Mouse (Mus musculus): ENCODE results near the gene P4hb. TPM values are rescaled to one million over a fixed set of nuclear protein-coding genes. Genes with fewer than 3 reads are reported as not detected.

Gene P4hb
- 636 TPM for polyA plus RNA-seq (2015; fragmentation: Illumina TruSeq; extraction: RNeasy Lipid Tissue Mini Kit (QIAGEN cat#74804); ENCODE audit: insufficient read depth, low read depth, low replicate concordance)

GRCm38 (mm10) chr11:120572752-120573584, at the start of gene P4hb:
P4hb (minus strand) TSS chr11:120573253.

GRCm38 (mm10) chr11:120617519-120618112, 44.6 kb upstream of the P4hb start, which contains the start of gene Pcyt2:
Pcyt2 (minus strand) TSS chr11:120617936.

DNA sequence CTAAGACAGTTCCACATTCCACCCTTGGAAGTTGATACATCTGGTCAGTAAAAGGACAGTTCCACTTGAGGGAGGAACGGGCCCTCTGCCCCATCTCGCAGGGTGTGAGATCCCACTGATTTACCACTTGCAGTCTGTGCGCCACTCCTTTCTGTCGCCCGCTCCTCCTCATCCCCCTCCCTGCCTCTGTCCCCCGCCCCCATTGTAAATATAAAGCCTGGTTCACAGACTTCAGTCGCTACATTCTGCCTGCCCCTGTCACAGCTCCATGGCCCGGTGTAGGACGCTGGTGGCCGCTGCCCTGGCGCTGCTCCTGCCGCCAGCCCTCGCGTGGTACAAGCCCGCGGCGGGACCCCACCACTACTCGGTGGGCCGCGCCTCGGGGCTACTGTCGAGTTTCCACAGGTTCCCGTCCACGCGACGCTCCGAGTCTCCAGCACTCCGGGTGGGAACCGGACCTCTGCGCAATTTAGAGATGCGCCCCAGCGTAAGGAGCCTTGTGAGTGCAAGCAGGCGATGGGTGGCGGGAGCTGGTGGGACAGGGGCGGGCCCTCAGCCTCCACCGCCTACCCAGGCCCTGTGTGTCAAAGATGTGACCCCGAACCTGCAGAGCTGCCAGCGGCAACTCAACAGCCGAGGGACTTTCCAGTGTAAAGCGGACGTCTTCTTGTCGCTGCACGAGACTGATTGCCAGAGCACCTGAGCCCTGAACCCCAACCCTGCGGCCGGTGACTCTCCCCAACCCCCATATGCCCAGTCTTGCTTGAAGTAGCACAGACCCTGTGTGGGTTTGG, 35.4 kb upstream of the P4hb start, which contains the start of gene Npb:
Gene Npb (plus strand): TSS at position 237 of the 794 bp plus-strand sequence.

DNA sequence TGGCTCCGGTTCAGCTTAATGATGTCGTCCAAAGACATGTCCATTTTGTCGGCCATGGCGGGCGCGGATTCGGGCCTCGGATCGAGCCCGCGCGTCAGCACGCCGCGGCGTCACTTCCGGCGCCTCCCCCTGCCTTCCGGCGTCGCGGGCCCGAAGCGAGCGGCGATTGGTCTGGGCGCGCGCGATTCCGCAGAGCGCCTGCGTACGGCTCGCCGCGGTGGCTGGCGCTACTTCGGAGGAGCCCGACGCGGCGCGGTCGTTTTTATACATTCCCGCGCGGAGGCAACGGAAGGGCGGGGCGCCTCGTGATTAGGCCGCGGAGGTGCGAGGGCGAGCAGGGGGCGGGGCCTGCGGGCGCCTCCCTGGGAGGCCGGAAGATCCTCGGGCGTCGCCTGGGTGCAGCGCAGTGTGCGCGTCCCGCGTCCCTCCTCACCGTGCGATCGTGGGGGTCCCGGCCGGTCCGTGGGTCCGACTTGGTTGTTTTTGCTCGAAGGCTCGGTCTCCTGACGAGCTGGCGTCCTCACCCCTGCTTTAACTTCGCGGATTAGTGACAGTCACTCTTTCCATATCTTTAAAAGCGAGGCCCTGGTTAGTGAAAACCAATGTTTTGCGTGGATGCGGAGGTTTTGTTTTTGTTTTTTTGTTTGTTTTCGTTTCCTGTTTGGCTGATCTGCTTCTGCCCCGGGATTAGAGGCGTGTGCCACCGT, 25.4 kb upstream of the P4hb start, which contains the start of the genes Alyref and Anapc11:
Gene Alyref (minus strand): TSS at position 83 of the 707 bp plus-strand sequence.
Gene Anapc11 (plus strand): TSS at position 139 of the 707 bp plus-strand sequence.

GRCm38 (mm10) chr11:120581490-120582267, 8.6 kb upstream of the P4hb start, which contains the start of gene Arhgdia:
Arhgdia (minus strand) TSS chr11:120581624.

DNA sequence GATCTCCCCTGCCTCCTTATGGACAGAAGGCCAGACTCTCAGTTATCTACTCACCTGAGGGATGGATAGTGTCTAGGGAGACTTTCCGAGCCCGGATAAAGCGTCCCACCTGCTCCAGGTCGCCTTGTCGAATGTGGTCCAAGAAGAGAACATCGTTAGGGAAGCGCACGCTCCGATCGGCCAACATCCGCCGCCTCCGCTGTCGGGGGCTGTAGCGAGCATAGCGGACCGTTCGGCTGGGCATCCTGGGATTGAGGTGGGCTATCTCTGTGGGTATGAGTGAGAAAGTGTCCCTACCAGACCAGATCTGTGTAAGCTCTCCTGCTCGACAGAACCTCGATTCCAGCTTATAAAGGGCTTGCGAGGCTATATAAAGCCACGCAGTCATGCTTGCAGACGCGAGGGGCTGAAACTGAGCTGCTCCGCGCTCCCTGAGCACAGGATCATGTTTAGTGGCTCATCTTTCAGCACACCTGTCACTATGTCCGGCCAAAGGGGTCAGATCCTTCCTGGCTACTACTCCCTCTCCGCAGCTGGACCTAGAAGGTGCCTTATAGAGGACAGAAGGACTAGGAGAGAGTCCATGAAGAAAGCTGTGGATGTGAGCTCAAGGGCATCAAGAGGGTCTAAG, 22.1 kb downstream of the P4hb start, which contains the start of gene Ppp1r27:
Gene Ppp1r27 (minus strand): TSS at position 323 of the 631 bp plus-strand sequence.

GRCm38 (mm10) chr11:120549168-120549945, 23.7 kb downstream of the P4hb start, which contains the start of gene Mcrip1:
Mcrip1 (minus strand) TSS chr11:120549727.

GRCm38 (mm10) chr11:120530085-120530964, 42.7 kb downstream of the P4hb start, which contains the start of gene Gcgr:
Gcgr (plus strand) TSS chr11:120530699.

Other genes with a start within 250 kb of the P4hb start
- gene Actg1, start 224.7 kb downstream of the P4hb start, polyA plus RNA-seq (2015; fragmentation: Illumina TruSeq; extraction: RNeasy Lipid Tissue Mini Kit (QIAGEN cat#74804); ENCODE audit: insufficient read depth, low read depth, low replicate concordance): 280 TPM
- gene Fscn2, start 211.7 kb downstream of the P4hb start, polyA plus RNA-seq (2015; fragmentation: Illumina TruSeq; extraction: RNeasy Lipid Tissue Mini Kit (QIAGEN cat#74804); ENCODE audit: insufficient read depth, low read depth, low replicate concordance): not detected
- 5.7 TPM for gene Faap100, start 194.5 kb downstream of the P4hb start, polyA plus RNA-seq (2015; fragmentation: Illumina TruSeq; extraction: RNeasy Lipid Tissue Mini Kit (QIAGEN cat#74804); ENCODE audit: insufficient read depth, low read depth, low replicate concordance)
- gene Nploc4, start 135.5 kb downstream of the P4hb start, polyA plus RNA-seq (2015; fragmentation: Illumina TruSeq; extraction: RNeasy Lipid Tissue Mini Kit (QIAGEN cat#74804); ENCODE audit: insufficient read depth, low read depth, low replicate concordance): 10.3 TPM
- gene Tspan10, start 130.6 kb downstream of the P4hb start, polyA plus RNA-seq (2015; fragmentation: Illumina TruSeq; extraction: RNeasy Lipid Tissue Mini Kit (QIAGEN cat#74804); ENCODE audit: insufficient read depth, low read depth, low replicate concordance): not detected
- 1.3 TPM for gene Pde6g, start 119.8 kb downstream of the P4hb start, polyA plus RNA-seq (2015; fragmentation: Illumina TruSeq; extraction: RNeasy Lipid Tissue Mini Kit (QIAGEN cat#74804); ENCODE audit: insufficient read depth, low read depth, low replicate concordance)
- 2.7 TPM for gene Oxld1, start 115.2 kb downstream of the P4hb start, polyA plus RNA-seq (2015; fragmentation: Illumina TruSeq; extraction: RNeasy Lipid Tissue Mini Kit (QIAGEN cat#74804); ENCODE audit: insufficient read depth, low read depth, low replicate concordance)
- gene Ccdc137, start 115.1 kb downstream of the P4hb start, polyA plus RNA-seq (2015; fragmentation: Illumina TruSeq; extraction: RNeasy Lipid Tissue Mini Kit (QIAGEN cat#74804); ENCODE audit: insufficient read depth, low read depth, low replicate concordance): 10.5 TPM
- 5.2 TPM for gene Arl16, start 105.6 kb downstream of the P4hb start, polyA plus RNA-seq (2015; fragmentation: Illumina TruSeq; extraction: RNeasy Lipid Tissue Mini Kit (QIAGEN cat#74804); ENCODE audit: insufficient read depth, low read depth, low replicate concordance)
- 19.4 TPM for gene Mrpl12, start 88.6 kb downstream of the P4hb start, polyA plus RNA-seq (2015; fragmentation: Illumina TruSeq; extraction: RNeasy Lipid Tissue Mini Kit (QIAGEN cat#74804); ENCODE audit: insufficient read depth, low read depth, low replicate concordance)
- gene Slc25a10, start 81.4 kb downstream of the P4hb start, polyA plus RNA-seq (2015; fragmentation: Illumina TruSeq; extraction: RNeasy Lipid Tissue Mini Kit (QIAGEN cat#74804); ENCODE audit: insufficient read depth, low read depth, low replicate concordance): 11.5 TPM
- 2.1 TPM for gene Gcgr, start 42.6 kb downstream of the P4hb start, polyA plus RNA-seq (2015; fragmentation: Illumina TruSeq; extraction: RNeasy Lipid Tissue Mini Kit (QIAGEN cat#74804); ENCODE audit: insufficient read depth, low read depth, low replicate concordance)
- gene Mcrip1, start 23.5 kb downstream of the P4hb start, polyA plus RNA-seq (2015; fragmentation: Illumina TruSeq; extraction: RNeasy Lipid Tissue Mini Kit (QIAGEN cat#74804); ENCODE audit: insufficient read depth, low read depth, low replicate concordance): 27.1 TPM
- not detected for gene Ppp1r27, start 22.1 kb downstream of the P4hb start, polyA plus RNA-seq (2015; fragmentation: Illumina TruSeq; extraction: RNeasy Lipid Tissue Mini Kit (QIAGEN cat#74804); ENCODE audit: insufficient read depth, low read depth, low replicate concordance)
- gene Arhgdia, start 8.4 kb upstream of the P4hb start, polyA plus RNA-seq (2015; fragmentation: Illumina TruSeq; extraction: RNeasy Lipid Tissue Mini Kit (QIAGEN cat#74804); ENCODE audit: insufficient read depth, low read depth, low replicate concordance): 79.0 TPM
- gene Alyref, start 25.1 kb upstream of the P4hb start, polyA plus RNA-seq (2015; fragmentation: Illumina TruSeq; extraction: RNeasy Lipid Tissue Mini Kit (QIAGEN cat#74804); ENCODE audit: insufficient read depth, low read depth, low replicate concordance): 13.4 TPM
- gene Anapc11, start 25.2 kb upstream of the P4hb start, polyA plus RNA-seq (2015; fragmentation: Illumina TruSeq; extraction: RNeasy Lipid Tissue Mini Kit (QIAGEN cat#74804); ENCODE audit: insufficient read depth, low read depth, low replicate concordance): 11.9 TPM
- not detected for gene Npb, start 35.2 kb upstream of the P4hb start, polyA plus RNA-seq (2015; fragmentation: Illumina TruSeq; extraction: RNeasy Lipid Tissue Mini Kit (QIAGEN cat#74804); ENCODE audit: insufficient read depth, low read depth, low replicate concordance)
- gene Pcyt2, start 44.7 kb upstream of the P4hb start, polyA plus RNA-seq (2015; fragmentation: Illumina TruSeq; extraction: RNeasy Lipid Tissue Mini Kit (QIAGEN cat#74804); ENCODE audit: insufficient read depth, low read depth, low replicate concordance): 38.6 TPM
- 19.3 TPM for gene Sirt7, start 52.0 kb upstream of the P4hb start, polyA plus RNA-seq (2015; fragmentation: Illumina TruSeq; extraction: RNeasy Lipid Tissue Mini Kit (QIAGEN cat#74804); ENCODE audit: insufficient read depth, low read depth, low replicate concordance)
- 11.0 TPM for gene Mafg, start 60.3 kb upstream of the P4hb start, polyA plus RNA-seq (2015; fragmentation: Illumina TruSeq; extraction: RNeasy Lipid Tissue Mini Kit (QIAGEN cat#74804); ENCODE audit: insufficient read depth, low read depth, low replicate concordance)
- 24.5 TPM for gene Pycr1, start 70.5 kb upstream of the P4hb start, polyA plus RNA-seq (2015; fragmentation: Illumina TruSeq; extraction: RNeasy Lipid Tissue Mini Kit (QIAGEN cat#74804); ENCODE audit: insufficient read depth, low read depth, low replicate concordance)
- 1.4 TPM for gene Myadml2, start 74.9 kb upstream of the P4hb start, polyA plus RNA-seq (2015; fragmentation: Illumina TruSeq; extraction: RNeasy Lipid Tissue Mini Kit (QIAGEN cat#74804); ENCODE audit: insufficient read depth, low read depth, low replicate concordance)
- 0.81 TPM for gene Notum, start 87.9 kb upstream of the P4hb start, polyA plus RNA-seq (2015; fragmentation: Illumina TruSeq; extraction: RNeasy Lipid Tissue Mini Kit (QIAGEN cat#74804); ENCODE audit: insufficient read depth, low read depth, low replicate concordance)
- gene Aspscr1, start 99.7 kb upstream of the P4hb start, polyA plus RNA-seq (2015; fragmentation: Illumina TruSeq; extraction: RNeasy Lipid Tissue Mini Kit (QIAGEN cat#74804); ENCODE audit: insufficient read depth, low read depth, low replicate concordance): 29.7 TPM
- 30.4 TPM for gene Cenpx, start 140.5 kb upstream of the P4hb start, polyA plus RNA-seq (2015; fragmentation: Illumina TruSeq; extraction: RNeasy Lipid Tissue Mini Kit (QIAGEN cat#74804); ENCODE audit: insufficient read depth, low read depth, low replicate concordance)
- 37.8 TPM for gene Lrrc45, start 140.7 kb upstream of the P4hb start, polyA plus RNA-seq (2015; fragmentation: Illumina TruSeq; extraction: RNeasy Lipid Tissue Mini Kit (QIAGEN cat#74804); ENCODE audit: insufficient read depth, low read depth, low replicate concordance)
- gene Rac3, start 148.2 kb upstream of the P4hb start, polyA plus RNA-seq (2015; fragmentation: Illumina TruSeq; extraction: RNeasy Lipid Tissue Mini Kit (QIAGEN cat#74804); ENCODE audit: insufficient read depth, low read depth, low replicate concordance): 6.0 TPM
- gene Dcxr, start 154.0 kb upstream of the P4hb start, polyA plus RNA-seq (2015; fragmentation: Illumina TruSeq; extraction: RNeasy Lipid Tissue Mini Kit (QIAGEN cat#74804); ENCODE audit: insufficient read depth, low read depth, low replicate concordance): 12.0 TPM
- gene Cbr2, start 158.9 kb upstream of the P4hb start, polyA plus RNA-seq (2015; fragmentation: Illumina TruSeq; extraction: RNeasy Lipid Tissue Mini Kit (QIAGEN cat#74804); ENCODE audit: insufficient read depth, low read depth, low replicate concordance): 26.0 TPM
- not detected for gene Hmga1b, start 189.5 kb upstream of the P4hb start, polyA plus RNA-seq (2015; fragmentation: Illumina TruSeq; extraction: RNeasy Lipid Tissue Mini Kit (QIAGEN cat#74804); ENCODE audit: insufficient read depth, low read depth, low replicate concordance)
- gene Rfng, start 211.0 kb upstream of the P4hb start, polyA plus RNA-seq (2015; fragmentation: Illumina TruSeq; extraction: RNeasy Lipid Tissue Mini Kit (QIAGEN cat#74804); ENCODE audit: insufficient read depth, low read depth, low replicate concordance): 22.7 TPM
- gene Gps1, start 211.0 kb upstream of the P4hb start, polyA plus RNA-seq (2015; fragmentation: Illumina TruSeq; extraction: RNeasy Lipid Tissue Mini Kit (QIAGEN cat#74804); ENCODE audit: insufficient read depth, low read depth, low replicate concordance): 35.2 TPM
- gene Dus1l, start 223.2 kb upstream of the P4hb start, polyA plus RNA-seq (2015; fragmentation: Illumina TruSeq; extraction: RNeasy Lipid Tissue Mini Kit (QIAGEN cat#74804); ENCODE audit: insufficient read depth, low read depth, low replicate concordance): 25.3 TPM

Measured in pancreas, adult 10 weeks (tissue).